ENCODE assay signal across 10 mouse cellular contexts in genomic region chr8:117287966-117288365, GRCm38 (mm10). TPM values are rescaled to one million over a fixed set of nuclear protein-coding genes. Genes with fewer than 3 reads are reported as not detected.
DNase-seq lines count a peak whose midpoint lies in the region; ATAC-seq and TF ChIP-seq lines count a peak whose summit lies in the region.
"Had no signal": no experiment of that assay in that cellular context is flagged by ENCODE, and none has a peak within 500 bp of the region (broad histone marks: within the 10 kb centered on the region; RNA-seq: fewer than 3 reads in every experiment).

No protein-coding gene starts in this region.

- TF ChIP-seq POLR2A in bone marrow, adult 2 months (IDR thresholded peaks at IDR 0.05; ENCODE audit: borderline replicate concordance, control insufficient read depth, low read depth, low read length): no peak

- no peaks in the 10 kb centered on the region for H3K27me3 ChIP-seq in lung, embryonic 15.5 days
- H3K27me3 ChIP-seq in heart, embryonic 11.5 days (ENCODE audit: control insufficient read depth, insufficient read depth, low read length): no peaks in the 10 kb centered on the region

- H3K4me1 ChIP-seq in bone marrow, adult 2 months (ENCODE audit: control insufficient read depth, insufficient read depth, low read length): peaks cover 9% of the 10 kb centered on the region
- H3K4me1 ChIP-seq in lung, embryonic 15.5 days: peaks cover 13% of the 10 kb centered on the region; the same call in 1 of the 2 replicates
- H3K4me1 ChIP-seq in heart, embryonic 11.5 days (ENCODE audit: control insufficient read depth, insufficient read depth, low read length): no peaks in the 10 kb centered on the region

- H3K4me2 ChIP-seq in lung, embryonic 15.5 days: no peak overlapping the region
- no peak overlapping the region for H3K4me2 ChIP-seq in heart, embryonic 11.5 days

- 0 out of 2 replicates have a peak, but pooled peaks have one; percentile 16 for ATAC-seq in lung, embryonic 15.5 days (ENCODE audit: borderline replicate concordance, extremely low read depth, low FRiP score, low TSS enrichment)
- ATAC-seq in heart, embryonic 11.5 days (replicated peaks; ENCODE audit: insufficient number of reproducible peaks, low FRiP score, low TSS enrichment): no peak

- peaks cover 10% of the 10 kb centered on the region; the same call in 1 of the 2 replicates for H3K36me3 ChIP-seq in lung, embryonic 15.5 days
- no peaks in the 10 kb centered on the region; the same call in 1 of the 2 replicates for H3K36me3 ChIP-seq in heart, embryonic 11.5 days (ENCODE audit: control insufficient read depth, insufficient read depth, low read length)

- DNase-seq in spleen, adult 18-20 months: peak; percentile 34 to 37
- no peak for DNase-seq in spleen, adult 12 weeks (ENCODE audit: low spot score)
- peak; percentile 83 to 93 for DNase-seq in natural killer cell, adult 2 months (ENCODE audit: low spot score in 2 of 2)
- no peak for DNase-seq in neural tube, embryonic 10.5 days (ENCODE audit: extremely low spot score, low spot score)
- DNase-seq in kidney, postnatal 25 days: no peak
- DNase-seq: thymus, postnatal 25 days had no signal

- peak overlapping the region; percentile 70 for H3K27ac ChIP-seq in bone marrow, adult 2 months (ENCODE audit: control insufficient read depth, insufficient read depth, low read depth, low read length, poor library complexity)
- no peak overlapping the region for H3K27ac ChIP-seq in lung, embryonic 15.5 days
- H3K27ac ChIP-seq in heart, embryonic 11.5 days (ENCODE audit: low read depth, low read length): no peak overlapping the region
- H3K27ac ChIP-seq: embryonic facial prominence, embryonic 10.5 days had no signal

- H3K9me3 ChIP-seq in lung, embryonic 15.5 days: no peaks in the 10 kb centered on the region
- no peaks in the 10 kb centered on the region for H3K9me3 ChIP-seq in heart, embryonic 11.5 days (replicated peaks; ENCODE audit: control insufficient read depth, low read length)
- H3K9me3 ChIP-seq: embryonic facial prominence, embryonic 10.5 days had no signal

- H3K4me3 ChIP-seq in bone marrow, adult 2 months (replicated peaks; ENCODE audit: control insufficient read depth, low read depth, low read length): no peak overlapping the region
- no peak overlapping the region for H3K4me3 ChIP-seq in lung, embryonic 15.5 days
- H3K4me3 ChIP-seq in heart, embryonic 11.5 days (ENCODE audit: low read depth, low read length): no peak overlapping the region
- H3K4me3 ChIP-seq: embryonic facial prominence, embryonic 10.5 days had no signal

- TF ChIP-seq CTCF in bone marrow, adult 2 months (IDR thresholded peaks at IDR 0.05; ENCODE audit: control insufficient read depth, insufficient read depth, low read length): no peak

- H3K9ac ChIP-seq in lung, embryonic 15.5 days: no peak overlapping the region
- H3K9ac ChIP-seq in heart, embryonic 11.5 days (ENCODE audit: low read depth, low read length): no peak overlapping the region

- 13% methylated on average over 8 of the region's 8 CpGs for WGBS in bone marrow, adult 2 months
- WGBS in lung, embryonic 15.5 days: 56% methylated on average over 8 of the region's 8 CpGs
- 79% methylated on average over 8 of the region's 8 CpGs for WGBS in heart, embryonic 11.5 days (ENCODE audit: insufficient replicate concordance)

RNA-seq across cellular contexts. Expression of gene Cmip, which starts 31.1 kb away (rescaled TPM):
- 11.5 and 16.2 TPM in 2 replicates for polyA plus RNA-seq in bone marrow, adult 2 months (2011; ENCODE audit: insufficient read depth, insufficient read length, low replicate concordance, missing spikeins)
- 18.8 and 21.7 TPM in 2 replicates for polyA plus RNA-seq in lung, embryonic 15.5 days (2015; fragmentation: Nextera tagmentation; extraction: Ambion mirVana)
- 8.6 and 9.2 TPM in 2 replicates for polyA plus RNA-seq in heart, embryonic 11.5 days (2014; fragmentation: Nextera tagmentation; extraction: Ambion mirVana)

Comparison
In these comparisons a context has a peak if more than half of its experiments do, and no peak if none do; other contexts are left out.
1. DNase-seq: peak in spleen, adult 18-20 months (2 of 2) and natural killer cell, adult 2 months (2 of 2); none in spleen, adult 12 weeks (single experiment), neural tube, embryonic 10.5 days (single experiment) and kidney, postnatal 25 days (0 of 2).